Mouse (Mus musculus) neural tube, embryonic 11.5 days (tissue): Measurements from ENCODE around the gene Drd3. TPM values are rescaled to one million over a fixed set of nuclear protein-coding genes. Genes with fewer than 3 reads are reported as not detected.

Source experiments
- ATAC-seq: fragments of 200-750 bp; cut with Nextera tagmentation; 2 replicates; pipeline ENCODE4 v1.8.0; 2017; ENCODE audit warnings: moderate number of reproducible peaks, mild to moderate bottlenecking, moderate TSS enrichment, moderate library complexity; ENCODE audit not compliant: insufficient read depth, low FRiP score, low TSS enrichment
- DNase-seq: peaks from one replicate; pipeline ENCODE4 v3.0.0-alpha.2; 2015; ENCODE audit warnings: low spot score
- H3K27ac ChIP-seq: fragments of 300-500 bp; sonication (generic); 2 replicates; pipeline ENCODE4 v1.5.1; 2014; ENCODE audit warnings: low read depth, mild to moderate bottlenecking, low read length
- H3K27me3 ChIP-seq: fragments of 300-500 bp; sonication (generic); 2 replicates; pipeline ENCODE4 v1.6.1; 2014; ENCODE audit warnings: mild to moderate bottlenecking, low read length, mixed read lengths; ENCODE audit not compliant: control insufficient read depth, insufficient read depth
- H3K36me3 ChIP-seq: fragments of 300-500 bp; sonication (generic); 2 replicates; pipeline ENCODE4 v1.6.1; 2014; ENCODE audit warnings: mild to moderate bottlenecking, low read length, moderate library complexity, mixed read lengths; ENCODE audit not compliant: control insufficient read depth, insufficient read depth
- H3K4me1 ChIP-seq: fragments of 300-500 bp; sonication (generic); 2 replicates; pipeline ENCODE4 v1.6.1; 2014; ENCODE audit warnings: low read length, mixed read lengths; ENCODE audit not compliant: control insufficient read depth, insufficient read depth
- H3K4me2 ChIP-seq: fragments of 300-500 bp; sonication (generic); 2 replicates; pipeline ENCODE4 v1.6.1; 2014; ENCODE audit warnings: low read depth, mild to moderate bottlenecking, moderate library complexity
- H3K4me3 ChIP-seq: fragments of 300-500 bp; sonication (generic); 2 replicates; pipeline ENCODE4 v1.5.1; 2014; ENCODE audit warnings: low read depth, low read length
- H3K9ac ChIP-seq: fragments of 300-500 bp; sonication (generic); 2 replicates; pipeline ENCODE4 v1.6.1; 2014; ENCODE audit warnings: mild to moderate bottlenecking, low read length
- H3K9me3 ChIP-seq: fragments of 300-500 bp; sonication (generic); 2 replicates; pipeline ENCODE4 v1.6.1; 2016; ENCODE audit warnings: low read length; ENCODE audit not compliant: control insufficient read depth
- WGBS: fragments of 180-500 bp; shearing (Covaris S2); extraction: QIAGEN DNeasy Blood & Tissue Kit; methylation state at CpG from one replicate; pipeline ENCODE4 v1.1.7; 2014; 5-methylcytosine and 5-hydroxymethylcytosine counted together
- polyA plus RNA-seq: library from polyadenylated mRNA; unstranded; fragments of >200 nt; fragmentation: Nextera tagmentation; extraction: Ambion mirVana; gene quantifications from 2 replicates; pipeline ENCODE4 v1.2.1, GENCODE M21; 2014

The Drd3 gene
- not detected in 2 replicates for polyA plus RNA-seq

DNA sequence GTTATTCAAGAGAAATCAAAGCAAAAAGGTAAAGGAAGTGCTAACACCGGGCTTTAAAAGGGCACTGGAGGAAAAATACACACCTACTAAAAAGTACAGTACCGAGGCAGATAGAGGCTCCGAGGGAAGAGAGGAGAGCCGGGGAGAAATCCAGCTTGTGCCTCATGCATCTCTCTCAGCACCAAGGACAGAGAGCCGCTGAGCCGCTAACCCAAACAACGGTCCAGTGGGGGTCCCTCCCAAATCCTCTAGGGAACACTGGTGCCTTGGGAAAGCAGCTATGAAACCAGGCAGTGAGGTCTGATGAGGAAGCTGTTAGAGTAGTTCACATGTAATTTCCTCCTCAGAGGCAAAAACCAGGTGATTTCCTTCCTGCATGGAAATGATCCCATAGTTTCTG is at the start of gene Drd3:
TSS of gene Drd3 (plus strand) at position 276 of the 400 bp plus-strand sequence.
- Histone ChIP-seq H3K4me1 (no peaks in the 10 kb centered on the region), H3K27ac (no peak within 1 kb of the TSS), H3K4me2 (no peak within 1 kb of the TSS), H3K27me3 (no peaks in the 10 kb centered on the region), H3K9me3 (no peaks in the 10 kb centered on the region), H3K36me3 (no peaks in the 10 kb centered on the region), H3K9ac (no peak within 1 kb of the TSS), H3K4me3 (no peak within 1 kb of the TSS)
- ATAC-seq (no peak), DNase-seq (no peak)
- WGBS: 12% methylated on average over 7 of the region's 7 CpGs

DNA sequence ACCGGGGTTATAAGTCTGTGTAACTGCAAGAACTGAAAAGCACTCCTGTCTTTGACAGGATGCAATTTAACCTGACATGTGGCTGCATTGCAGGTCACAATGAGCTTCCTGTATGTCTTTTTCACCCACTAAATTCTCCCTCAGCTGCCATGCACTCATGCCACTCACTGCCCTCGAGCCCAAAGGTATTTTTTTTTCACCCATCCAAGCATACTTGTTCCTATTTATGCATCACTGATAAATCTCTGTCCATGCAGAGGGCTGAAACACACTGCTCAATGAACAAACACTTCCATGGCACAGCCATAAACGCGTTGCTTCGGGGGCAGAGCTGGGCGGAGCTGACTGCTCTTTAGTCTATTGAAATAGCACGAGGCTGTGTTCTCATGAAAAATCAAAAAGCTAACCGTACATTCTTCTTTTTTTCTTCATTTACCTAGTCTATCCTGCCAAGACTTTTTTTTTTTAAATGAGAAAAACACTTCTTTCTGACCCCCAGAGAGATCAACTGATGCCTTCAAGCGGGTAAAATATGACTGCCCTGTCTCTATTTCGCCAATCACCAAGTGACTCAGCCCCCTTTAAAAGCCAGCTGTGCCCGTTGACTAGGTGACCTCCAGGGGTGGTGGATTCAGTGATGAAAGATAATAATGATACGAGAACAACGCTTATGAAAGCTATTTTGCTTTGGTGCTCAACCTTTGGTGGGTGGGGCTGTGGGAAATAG is 45.3 kb upstream of the Drd3 start:
- no peak for ATAC-seq
- Histone ChIP-seq H3K4me1 (no peaks in the 10 kb centered on the region), H3K27ac (0 out of 2 replicates have a peak overlapping the region, but pooled peaks have one; percentile 7), H3K9me3 (no peaks in the 10 kb centered on the region), H3K36me3 (no peaks in the 10 kb centered on the region), H3K4me2 (no peak overlapping the region), H3K9ac (no peak overlapping the region), H3K4me3 (no peak overlapping the region), H3K27me3 (no peaks in the 10 kb centered on the region)
- no peak for DNase-seq
- 62% methylated on average over 13 of the region's 13 CpGs for WGBS

DNA sequence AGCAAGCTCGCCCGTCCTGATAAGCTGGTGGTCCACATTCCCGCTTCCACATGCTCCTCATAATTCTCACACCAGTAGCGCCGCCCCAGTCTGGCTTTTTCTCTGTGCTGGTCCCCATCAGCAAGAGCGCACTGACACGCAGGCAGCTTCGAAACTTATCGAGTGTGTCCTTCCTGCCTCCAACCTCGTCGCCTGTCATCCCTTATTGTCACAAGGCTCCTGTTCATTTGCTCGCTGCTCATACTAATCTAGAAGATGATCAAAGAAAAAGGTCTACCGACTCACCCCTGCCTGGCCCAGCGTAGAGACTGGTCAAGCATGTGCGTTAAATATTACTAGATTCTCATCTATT is 44.8 kb upstream of the Drd3 start:
- Histone ChIP-seq H3K27ac (no peak overlapping the region), H3K4me2 (no peak overlapping the region), H3K27me3 (no peaks in the 10 kb centered on the region), H3K4me3 (no peak overlapping the region), H3K36me3 (no peaks in the 10 kb centered on the region), H3K9ac (no peak overlapping the region), H3K4me1 (no peaks in the 10 kb centered on the region), H3K9me3 (no peaks in the 10 kb centered on the region)
- DNase-seq: no peak
- 80% methylated on average over 15 of the region's 15 CpGs for WGBS
- ATAC-seq: peak; percentile 55

DNA sequence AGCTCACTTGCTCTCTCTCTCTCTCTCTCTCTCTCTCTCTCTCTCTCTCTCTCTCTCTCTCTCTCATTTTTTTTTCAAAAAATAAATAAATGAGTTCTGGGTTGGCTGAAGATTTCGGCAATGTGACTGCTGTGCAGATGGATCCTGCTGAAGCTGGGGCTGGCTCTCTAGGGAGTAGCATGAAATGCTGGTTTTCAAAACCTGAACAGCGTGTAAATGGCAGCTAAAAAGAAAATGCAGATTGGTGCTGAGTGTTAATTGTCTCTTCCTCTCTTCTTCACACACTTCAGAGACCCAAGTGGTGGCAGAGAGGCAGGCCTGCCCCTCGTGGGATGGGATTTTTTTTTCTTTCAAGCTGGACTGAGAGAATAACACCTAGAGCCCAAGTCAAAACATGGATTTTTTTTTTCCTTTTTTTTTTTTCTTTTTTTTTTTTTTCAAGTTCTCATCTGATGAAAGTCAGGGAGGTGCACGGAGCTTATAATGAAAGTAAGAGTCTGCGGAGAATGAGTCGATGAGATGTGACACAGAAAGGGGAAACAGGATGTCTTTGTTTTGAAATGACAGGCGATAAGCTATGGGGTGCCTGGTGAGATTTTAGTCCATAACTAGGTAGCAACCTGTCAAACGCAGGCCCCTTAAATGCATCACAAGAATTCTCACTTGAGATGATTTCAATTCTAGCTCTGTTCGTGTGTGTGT is 44.2 kb upstream of the Drd3 start:
- Histone ChIP-seq H3K9me3 (no peaks in the 10 kb centered on the region), H3K4me2 (no peak overlapping the region), H3K27ac (no peak overlapping the region), H3K4me3 (no peak overlapping the region), H3K36me3 (no peaks in the 10 kb centered on the region), H3K4me1 (no peaks in the 10 kb centered on the region), H3K9ac (no peak overlapping the region), H3K27me3 (no peaks in the 10 kb centered on the region)
- WGBS: 52% methylated on average over 9 of the region's 9 CpGs
- ATAC-seq (peak; percentile 71; the same call in 1 of the 2 replicates), DNase-seq (no peak)

DNA sequence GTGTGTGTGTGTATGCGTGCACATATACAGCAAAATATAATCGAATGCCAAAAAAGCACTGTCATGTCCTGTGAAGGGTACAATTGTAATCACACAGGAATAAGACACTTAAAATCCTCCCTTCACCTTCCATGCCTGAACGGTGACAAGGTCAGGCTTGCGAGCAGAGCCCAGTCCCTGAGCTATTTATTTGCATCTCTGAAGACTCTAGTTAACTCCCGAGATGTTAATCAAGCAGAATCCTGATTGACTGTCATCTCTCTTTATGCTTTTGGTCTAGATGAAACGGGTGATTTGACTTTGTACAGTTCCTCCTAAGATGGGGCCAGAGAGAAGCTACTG is 43.7 kb upstream of the Drd3 start:
- Histone ChIP-seq H3K27ac (no peak overlapping the region), H3K9ac (no peak overlapping the region), H3K36me3 (no peaks in the 10 kb centered on the region), H3K9me3 (no peaks in the 10 kb centered on the region), H3K4me2 (no peak overlapping the region), H3K27me3 (no peaks in the 10 kb centered on the region), H3K4me3 (no peak overlapping the region), H3K4me1 (no peaks in the 10 kb centered on the region)
- DNase-seq (no peak), ATAC-seq (no peak)
- 67% methylated on average over 6 of the region's 6 CpGs for WGBS

DNA sequence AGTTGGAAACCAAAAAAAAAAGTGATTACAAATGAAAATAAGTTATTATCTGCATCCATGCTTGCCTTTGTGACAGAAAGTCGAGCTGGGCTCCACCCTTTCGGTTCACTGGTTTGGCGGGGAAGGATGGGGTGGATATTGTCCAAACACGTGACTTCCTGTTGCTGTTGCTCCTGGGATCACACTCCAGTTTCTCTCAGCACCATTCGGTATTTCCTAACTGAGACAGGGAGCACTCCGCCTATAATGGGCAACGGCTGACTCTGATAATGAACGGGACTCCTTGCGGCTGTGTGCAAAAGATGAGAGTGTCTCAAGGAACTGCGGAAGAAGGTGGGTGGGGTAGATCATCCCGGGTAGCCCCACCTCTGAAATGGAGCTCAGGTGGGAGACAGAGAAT is 43.2 kb upstream of the Drd3 start:
- no peak overlapping the region for H3K4me2 ChIP-seq
- no peaks in the 10 kb centered on the region for H3K27me3 ChIP-seq
- no peak overlapping the region for H3K4me3 ChIP-seq
- H3K9me3 ChIP-seq: no peaks in the 10 kb centered on the region
- no peak for DNase-seq
- no peak overlapping the region for H3K27ac ChIP-seq
- WGBS: 89% methylated on average over 11 of the region's 11 CpGs
- no peak for ATAC-seq
- no peaks in the 10 kb centered on the region for H3K4me1 ChIP-seq
- no peaks in the 10 kb centered on the region for H3K36me3 ChIP-seq
- H3K9ac ChIP-seq: no peak overlapping the region

DNA sequence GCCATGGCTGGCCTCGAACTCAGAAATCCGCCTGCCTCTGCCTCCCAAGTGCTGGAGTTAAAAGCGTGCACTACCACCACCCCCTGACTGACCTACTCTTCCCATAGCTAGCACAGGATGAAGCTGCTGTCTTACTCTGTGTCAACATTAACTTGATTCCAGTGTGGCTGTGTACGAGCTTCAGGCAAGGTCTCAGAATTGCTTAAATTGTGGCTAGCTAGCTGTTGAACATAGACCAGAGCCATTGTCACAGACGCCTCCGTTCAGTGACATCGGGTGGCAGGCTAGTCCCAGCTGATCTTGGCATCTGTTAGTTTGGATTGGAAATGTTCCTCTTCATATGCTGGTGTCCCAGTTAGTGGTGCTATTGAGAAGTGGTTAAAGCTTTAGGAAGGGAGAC is 42.5 kb upstream of the Drd3 start:
- Histone ChIP-seq H3K27ac (no peak overlapping the region), H3K36me3 (no peaks in the 10 kb centered on the region), H3K9me3 (no peaks in the 10 kb centered on the region), H3K4me3 (no peak overlapping the region), H3K9ac (no peak overlapping the region), H3K4me1 (no peaks in the 10 kb centered on the region), H3K4me2 (no peak overlapping the region), H3K27me3 (no peaks in the 10 kb centered on the region)
- 93% methylated on average over 7 of the region's 7 CpGs for WGBS
- ATAC-seq (no peak), DNase-seq (no peak)

DNA sequence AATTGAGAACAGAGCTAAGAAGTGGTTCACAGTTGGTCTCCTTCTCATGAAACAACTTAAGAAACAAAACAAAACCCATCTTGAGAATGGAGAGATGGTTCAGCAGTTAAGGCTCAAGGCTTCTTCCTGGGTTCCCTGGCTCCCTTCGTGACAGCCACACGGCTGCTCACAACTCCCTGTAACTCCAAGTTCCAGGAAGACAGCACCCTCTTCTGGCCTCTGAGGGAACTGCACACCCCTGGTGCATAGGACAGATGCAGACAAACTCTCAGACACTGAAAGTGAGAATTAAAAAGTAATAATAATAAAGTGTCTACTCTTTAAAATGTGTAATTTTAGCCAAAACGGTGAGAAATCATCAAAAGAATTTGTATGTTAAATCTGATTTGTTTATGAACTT is 29.4 kb upstream of the Drd3 start:
- Histone ChIP-seq H3K4me3 (no peak overlapping the region), H3K4me1 (no peaks in the 10 kb centered on the region), H3K27me3 (no peaks in the 10 kb centered on the region), H3K36me3 (no peaks in the 10 kb centered on the region), H3K4me2 (no peak overlapping the region), H3K9ac (no peak overlapping the region), H3K27ac (no peak overlapping the region), H3K9me3 (peaks cover 2% of the 10 kb centered on the region; the same call in 1 of the 2 replicates)
- DNase-seq: no peak
- no peak for ATAC-seq
- 74% methylated on average over 3 of the region's 3 CpGs for WGBS
